Mouse (Mus musculus) embryonic facial prominence, embryonic 10.5 days (tissue): Measurements from ENCODE around the gene Fzr1. TPM values are rescaled to one million over a fixed set of nuclear protein-coding genes. Genes with fewer than 3 reads are reported as not detected.

Source experiments
- DNase-seq: peaks from one replicate; pipeline ENCODE4 v3.0.0-alpha.2; 2017; ENCODE audit warnings: low spot score
- H3K27ac ChIP-seq: fragments of 300-500 bp; sonication (generic); replicated peaks from 2 replicates; pipeline ENCODE4 v1.5.1; 2016; ENCODE audit warnings: mild to moderate bottlenecking
- H3K27me3 ChIP-seq: fragments of 300-500 bp; sonication (generic); replicated peaks from 2 replicates; pipeline ENCODE4 v1.6.1; 2016; ENCODE audit warnings: low read depth, mild to moderate bottlenecking; ENCODE audit not compliant: poor library complexity, severe bottlenecking
- H3K36me3 ChIP-seq: fragments of 300-500 bp; sonication (generic); replicated peaks from 2 replicates; pipeline ENCODE4 v1.6.1; 2016; ENCODE audit warnings: mild to moderate bottlenecking, moderate library complexity
- H3K4me1 ChIP-seq: fragments of 300-500 bp; sonication (generic); 2 replicates; pipeline ENCODE4 v1.6.1; 2016
- H3K4me3 ChIP-seq: fragments of 300-500 bp; sonication (generic); 2 replicates; pipeline ENCODE4 v1.5.1; 2016; ENCODE audit warnings: mild to moderate bottlenecking, moderate library complexity
- H3K9me3 ChIP-seq: fragments of 300-500 bp; sonication (generic); 2 replicates; pipeline ENCODE4 v1.6.1; 2016; ENCODE audit warnings: mild to moderate bottlenecking
- WGBS: fragments of 180-500 bp; shearing (Covaris S2); methylation state at CpG from one replicate; pipeline ENCODE4 v1.1.7; 2016; 5-methylcytosine and 5-hydroxymethylcytosine counted together
- polyA plus RNA-seq: library from polyadenylated mRNA; unstranded; fragments of >200 nt; fragmentation: Nextera tagmentation; extraction: Ambion mirVana; gene quantifications from 2 replicates; pipeline ENCODE4 v1.2.1, GENCODE M21; 2016

Fzr1 gene
- polyA plus RNA-seq, 1 experiment from 2014 or later, result 134 TPM

DNA sequence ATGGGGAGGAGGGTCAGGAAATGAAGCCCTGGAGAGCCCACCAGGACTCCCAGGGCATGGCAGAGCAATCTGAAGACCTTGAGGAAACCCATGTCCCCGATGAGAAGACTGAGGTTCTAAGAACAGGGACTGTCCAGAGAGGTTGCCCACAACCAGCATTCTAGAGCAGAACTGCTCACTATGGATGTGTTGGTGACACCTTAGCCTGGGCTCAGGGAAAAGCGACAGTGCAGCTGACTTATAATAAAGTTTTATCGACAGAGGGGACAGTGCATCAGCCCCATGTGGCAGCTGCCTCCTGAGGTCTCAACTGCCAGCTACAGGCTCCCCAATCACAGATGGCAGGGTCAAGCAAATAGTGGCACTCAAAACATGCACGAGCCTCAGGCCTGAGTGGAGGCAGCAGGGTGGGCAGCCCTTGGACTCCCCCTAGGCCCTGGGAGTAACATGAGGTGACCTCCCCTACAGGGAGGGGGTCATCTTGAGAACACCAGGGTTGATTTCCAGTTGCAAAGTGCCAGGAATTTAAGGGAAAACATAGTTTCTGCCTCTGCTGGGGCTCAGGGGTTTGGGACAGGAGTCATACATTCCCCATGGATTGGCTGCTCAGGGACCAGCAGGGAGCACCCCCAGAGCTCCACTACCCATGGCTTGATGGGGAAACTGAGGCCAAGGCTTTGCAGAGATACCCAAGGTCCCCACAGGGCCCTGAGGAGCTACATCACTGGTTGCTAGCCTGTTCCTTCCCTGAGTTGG is 42.9 kb upstream of the Fzr1 start:
- Histone ChIP-seq H3K4me1 (peaks cover 66% of the 10 kb centered on the region), H3K27ac (no peak overlapping the region), H3K9me3 (no peaks in the 10 kb centered on the region), H3K4me3 (no peak overlapping the region), H3K27me3 (peaks cover 89% of the 10 kb centered on the region), H3K36me3 (peaks cover 4% of the 10 kb centered on the region; the same call in 1 of the 2 replicates)
- WGBS, result 78% methylated on average over 4 of the region's 4 CpGs
- peak; percentile 6 for DNase-seq

- H3K36me3 ChIP-seq, result peaks cover 4% of the 10 kb centered on the region; the same call in 1 of the 2 replicates
- H3K9me3 ChIP-seq, result no peaks in the 10 kb centered on the region
- 86% methylated on average over 40 of the region's 40 CpGs for WGBS
- H3K4me3 ChIP-seq, result 0 out of 2 replicates have a peak overlapping the region, but pooled peaks have one; percentile 16
- DNase-seq, result peak; percentile 8
- H3K4me1 ChIP-seq, result peaks cover 66% of the 10 kb centered on the region
- no peak overlapping the region for H3K27ac ChIP-seq
- peaks cover 80% of the 10 kb centered on the region for H3K27me3 ChIP-seq
Measured at GRCm38 (mm10) chr10:81420191-81420767, 42.0 kb upstream of the Fzr1 start.

- 92% methylated on average over 10 of the region's 10 CpGs for WGBS
- Histone ChIP-seq H3K27ac (peak overlapping the region; percentile 57; the same call in 1 of the 2 replicates), H3K9me3 (no peaks in the 10 kb centered on the region), H3K4me1 (peaks cover 66% of the 10 kb centered on the region), H3K27me3 (peaks cover 70% of the 10 kb centered on the region), H3K4me3 (peak overlapping the region; percentile 14; the same call in 1 of the 2 replicates), H3K36me3 (peaks cover 4% of the 10 kb centered on the region; the same call in 1 of the 2 replicates)
- DNase-seq, result peak; percentile 7
Measured at GRCm38 (mm10) chr10:81419111-81419928, 41.0 kb upstream of the Fzr1 start.

GRCm38 (mm10) chr10:81418216-81419070 is 40.1 kb upstream of the Fzr1 start:
- Histone ChIP-seq H3K9me3 (no peaks in the 10 kb centered on the region), H3K27ac (peak overlapping the region; percentile 57; the same call in 1 of the 2 replicates), H3K4me3 (peak overlapping the region; percentile 14; the same call in 1 of the 2 replicates), H3K4me1 (peaks cover 70% of the 10 kb centered on the region), H3K27me3 (peaks cover 61% of the 10 kb centered on the region), H3K36me3 (peaks cover 4% of the 10 kb centered on the region; the same call in 1 of the 2 replicates)
- WGBS, result 40% methylated on average over 11 of the region's 11 CpGs
- no peak for DNase-seq

- Histone ChIP-seq H3K27me3 (peaks cover 54% of the 10 kb centered on the region), H3K4me1 (peaks cover 80% of the 10 kb centered on the region), H3K27ac (peak overlapping the region; percentile 90), H3K36me3 (peaks cover 4% of the 10 kb centered on the region; the same call in 1 of the 2 replicates), H3K4me3 (peak overlapping the region; percentile 60), H3K9me3 (no peaks in the 10 kb centered on the region)
- WGBS, result 38% methylated on average over 12 of the region's 12 CpGs
- DNase-seq, result no peak
Measured at GRCm38 (mm10) chr10:81417227-81418215, 39.2 kb upstream of the Fzr1 start.

- peak; percentile 88 for DNase-seq
- Histone ChIP-seq H3K36me3 (peaks cover 9% of the 10 kb centered on the region; the same call in 1 of the 2 replicates), H3K27ac (peak overlapping the region; percentile 90), H3K4me3 (peak overlapping the region; percentile 60), H3K4me1 (peaks cover 88% of the 10 kb centered on the region), H3K27me3 (peaks cover 46% of the 10 kb centered on the region), H3K9me3 (no peaks in the 10 kb centered on the region)
- WGBS, result 0% methylated on average over 26 of the region's 26 CpGs
Measured at GRCm38 (mm10) chr10:81416581-81417226, 38.4 kb upstream of the Fzr1 start.

DNA sequence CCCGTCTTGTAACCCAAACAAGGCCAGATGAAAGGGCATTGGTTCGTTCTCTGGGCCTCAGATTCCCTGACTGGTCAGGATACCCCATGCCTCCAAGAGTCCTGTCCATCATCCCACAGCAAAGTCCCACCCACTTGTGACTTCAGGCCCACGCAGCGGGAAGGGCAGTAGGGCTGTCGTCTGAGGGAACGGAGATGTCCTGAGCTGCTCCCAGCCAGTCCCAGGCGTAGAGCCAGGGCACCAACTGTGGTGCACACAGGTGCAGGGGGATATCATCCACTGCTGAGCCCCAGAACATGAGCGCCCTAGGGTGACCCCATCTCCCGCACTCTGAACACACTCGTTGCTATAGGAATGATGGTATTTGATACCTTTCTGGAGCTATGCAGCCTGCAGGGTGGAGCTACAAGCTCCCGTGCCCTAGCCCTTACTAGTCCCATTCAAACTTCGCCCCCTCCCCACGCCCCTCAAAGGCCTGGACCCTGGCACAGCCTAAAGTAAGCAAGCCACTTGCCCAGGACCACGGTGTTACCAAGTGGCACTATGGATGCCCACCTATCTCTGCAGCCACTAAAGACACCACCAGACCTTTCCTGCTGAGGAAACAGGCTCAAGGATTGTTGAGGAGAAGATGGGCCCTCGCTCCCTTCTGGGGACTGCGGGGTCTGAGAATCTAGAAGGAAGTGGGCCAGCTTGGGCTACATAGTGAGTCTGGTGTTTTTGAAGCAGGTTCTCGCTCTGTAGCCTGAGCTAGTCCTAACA is 37.4 kb upstream of the Fzr1 start:
- Histone ChIP-seq H3K4me1 (peaks cover 90% of the 10 kb centered on the region), H3K27me3 (peaks cover 36% of the 10 kb centered on the region), H3K36me3 (peaks cover 11% of the 10 kb centered on the region; the same call in 1 of the 2 replicates), H3K9me3 (no peaks in the 10 kb centered on the region), H3K4me3 (0 out of 2 replicates have a peak overlapping the region, but pooled peaks have one; percentile 60), H3K27ac (peak overlapping the region; percentile 90)
- WGBS, result 60% methylated on average over 17 of the region's 17 CpGs
- peak; percentile 15 for DNase-seq

DNA sequence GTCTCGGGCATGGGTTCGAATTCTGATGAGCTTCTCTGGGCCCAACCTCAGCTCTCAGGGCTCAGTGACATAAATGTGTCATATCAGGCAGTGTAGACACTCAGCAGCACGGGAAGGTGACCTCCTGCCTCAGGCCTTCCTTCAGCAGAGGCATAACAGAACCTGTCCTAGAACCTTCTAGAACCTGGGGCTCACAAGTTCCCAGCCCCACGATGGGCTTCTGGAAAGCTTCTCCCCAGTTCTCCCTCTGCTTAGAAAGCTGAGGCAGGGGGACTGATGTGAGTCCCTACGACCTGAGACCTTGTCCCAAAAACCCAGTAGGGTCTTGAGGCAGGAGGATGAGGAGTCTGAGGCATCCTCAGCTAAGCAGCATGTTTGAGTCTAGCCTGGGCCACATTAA is 36.8 kb upstream of the Fzr1 start:
- Histone ChIP-seq H3K4me3 (peak overlapping the region; percentile 44), H3K27ac (peak overlapping the region; percentile 90), H3K4me1 (peaks cover 94% of the 10 kb centered on the region), H3K27me3 (peaks cover 30% of the 10 kb centered on the region), H3K36me3 (peaks cover 11% of the 10 kb centered on the region; the same call in 1 of the 2 replicates), H3K9me3 (no peaks in the 10 kb centered on the region)
- no peak for DNase-seq
- WGBS, result 83% methylated on average over 5 of the region's 5 CpGs

DNA sequence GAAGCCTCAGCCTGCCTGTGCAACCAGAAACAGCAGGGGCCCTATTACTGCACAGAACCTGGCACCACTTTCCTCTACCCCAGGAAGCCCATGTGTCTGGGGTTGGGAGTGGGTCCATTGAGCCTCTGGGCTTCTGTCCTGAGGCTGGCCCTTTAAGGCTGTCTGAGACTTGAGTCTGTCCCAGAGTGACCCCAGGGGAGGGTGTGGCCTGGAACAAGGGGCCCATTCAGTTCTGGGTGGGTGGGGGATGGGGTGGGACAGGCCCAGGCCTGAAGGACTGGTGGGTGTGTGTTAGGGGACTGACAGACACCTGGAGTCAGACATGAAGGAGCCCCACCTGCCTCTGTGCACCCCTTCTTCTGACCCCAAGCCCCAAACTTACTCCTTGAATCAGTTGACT is 36.4 kb upstream of the Fzr1 start:
- Histone ChIP-seq H3K36me3 (peaks cover 11% of the 10 kb centered on the region; the same call in 1 of the 2 replicates), H3K27ac (peak overlapping the region; percentile 90), H3K4me1 (peaks cover 94% of the 10 kb centered on the region), H3K4me3 (peak overlapping the region; percentile 44), H3K27me3 (peaks cover 26% of the 10 kb centered on the region), H3K9me3 (no peaks in the 10 kb centered on the region)
- peak; percentile 73 for DNase-seq
